Mouse (Mus musculus): ENCODE data around the gene Nepro.

The Nepro gene

DNA sequence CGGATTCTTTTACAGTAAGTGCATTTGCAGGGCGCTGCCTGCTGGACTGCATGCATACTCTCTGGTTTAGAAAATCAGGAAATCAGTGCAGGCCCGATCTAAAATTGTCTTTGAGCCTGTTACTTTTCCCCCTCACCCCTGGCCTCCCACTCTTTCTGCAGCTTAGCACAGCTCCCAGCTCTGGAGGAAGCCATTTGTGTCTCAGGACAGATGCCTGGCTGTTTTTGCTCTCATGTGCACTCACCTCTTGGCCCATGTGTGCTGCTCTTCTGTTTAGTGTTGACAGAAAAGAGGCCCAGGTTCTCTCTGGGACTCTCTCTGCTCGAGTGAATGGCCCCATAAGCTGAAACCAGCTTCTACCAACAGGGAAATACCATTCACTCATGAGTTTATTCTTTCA is 20.6 kb upstream of the Nepro start:
- DNase-seq (ENCODE audit: low spot score in 2 of 2), result no peak

DNA sequence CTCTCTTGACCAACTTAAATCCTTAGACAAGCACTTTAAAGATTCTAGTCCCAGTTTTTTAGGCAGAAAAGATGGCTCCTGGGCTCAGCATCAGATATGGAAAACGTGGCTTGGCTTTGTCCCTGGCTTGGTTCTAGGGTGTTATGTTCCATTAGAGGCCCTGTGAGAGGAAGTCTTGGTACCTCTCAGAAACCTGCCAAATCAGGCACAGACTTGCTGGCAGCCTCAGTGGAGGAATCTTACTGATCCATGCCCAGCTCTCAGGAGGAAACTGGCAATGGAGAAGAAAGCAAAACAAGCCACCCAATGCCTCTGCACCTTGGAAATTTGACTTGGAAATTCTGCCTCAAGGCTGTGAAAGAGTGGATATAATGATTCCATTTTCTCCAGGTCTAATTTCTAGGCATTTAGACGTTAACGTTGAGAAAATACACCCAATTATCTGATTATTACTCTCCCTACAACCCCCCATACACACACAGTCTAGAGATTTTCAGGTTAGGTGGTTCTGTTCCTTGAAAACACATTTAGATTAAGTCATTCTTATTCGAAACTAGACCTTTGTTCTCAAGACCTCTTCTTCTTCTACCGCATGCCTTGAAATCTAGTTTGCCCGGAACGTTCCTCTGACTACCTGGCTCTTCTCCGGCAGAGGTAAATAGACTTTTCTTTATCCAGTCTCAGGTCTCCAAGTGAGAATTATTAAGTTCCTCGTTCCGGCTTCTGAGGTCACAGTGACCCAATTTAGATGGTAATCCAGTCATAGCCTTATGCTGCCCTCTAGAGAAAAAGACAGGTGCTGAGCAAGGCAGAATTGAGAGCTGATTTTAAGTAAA is 7.6 kb upstream of the Nepro start:
- no peak for DNase-seq (ENCODE audit: low spot score in 2 of 2)

DNA sequence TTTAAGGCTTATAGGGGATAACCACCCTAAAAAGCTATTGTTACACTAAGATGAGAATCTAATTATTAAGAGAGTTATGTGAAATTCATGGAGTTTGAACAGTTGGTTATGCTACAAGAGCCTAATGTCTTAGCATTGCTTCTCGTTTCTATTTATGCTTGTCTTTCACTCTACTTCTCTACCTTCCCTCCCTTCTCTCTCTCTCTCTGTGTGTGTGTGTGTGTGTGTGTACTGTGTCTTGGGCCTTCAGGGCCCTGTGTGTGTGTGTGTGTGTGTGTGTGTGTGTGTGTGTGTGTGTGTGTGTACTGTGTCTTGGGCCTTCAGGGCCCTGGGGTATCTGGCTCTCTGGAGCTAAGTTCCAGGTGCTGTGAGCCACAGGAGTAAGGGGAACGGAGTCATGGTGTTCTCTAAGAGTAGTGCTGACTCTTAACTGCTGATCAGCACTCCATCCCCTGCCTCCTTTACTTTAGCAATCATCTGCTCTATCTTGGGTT is 6.9 kb upstream of the Nepro start:
- DNase-seq (ENCODE audit: low spot score in 2 of 2), result no peak

DNA sequence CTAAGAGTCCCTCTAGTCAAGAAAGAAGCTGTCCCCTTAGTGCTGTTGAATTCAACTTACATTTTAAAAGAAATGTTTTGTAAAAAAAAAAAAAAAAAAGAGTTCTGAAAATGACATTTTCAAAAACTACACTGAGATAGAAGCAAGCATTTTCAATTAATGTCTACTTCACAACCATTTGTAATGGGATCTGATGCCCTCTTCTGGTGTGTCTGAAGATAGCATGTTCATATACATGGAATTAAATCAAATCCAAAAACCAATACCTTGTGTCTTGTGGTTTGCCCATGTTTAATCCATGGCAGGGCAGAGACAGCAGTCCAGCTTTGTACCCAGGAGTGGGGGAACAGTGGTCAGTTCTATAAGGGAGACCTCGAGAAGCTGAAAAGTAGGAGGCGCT is 6.3 kb upstream of the Nepro start:
- DNase-seq (ENCODE audit: low spot score in 2 of 2), result no peak

DNA sequence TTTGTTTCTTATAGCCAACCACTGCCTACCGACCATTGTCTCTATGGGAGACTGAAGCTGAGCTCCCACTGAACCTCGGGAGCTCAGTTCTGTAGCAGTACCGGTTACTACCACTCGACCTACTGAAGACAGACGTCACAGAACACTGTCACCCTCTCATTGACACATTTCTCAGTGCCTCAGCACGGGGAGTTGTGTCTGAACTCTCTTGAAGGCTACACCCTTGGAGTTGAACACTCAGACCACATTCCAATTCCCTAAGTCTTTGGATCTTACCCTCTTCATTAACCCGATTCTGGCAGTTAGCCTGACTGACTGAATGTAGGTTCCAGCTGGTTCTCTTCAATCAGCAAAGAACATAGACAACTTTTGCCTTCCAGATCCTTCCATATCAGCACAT is 4.8 kb upstream of the Nepro start:
- no peak for DNase-seq (ENCODE audit: low spot score in 2 of 2)

DNA sequence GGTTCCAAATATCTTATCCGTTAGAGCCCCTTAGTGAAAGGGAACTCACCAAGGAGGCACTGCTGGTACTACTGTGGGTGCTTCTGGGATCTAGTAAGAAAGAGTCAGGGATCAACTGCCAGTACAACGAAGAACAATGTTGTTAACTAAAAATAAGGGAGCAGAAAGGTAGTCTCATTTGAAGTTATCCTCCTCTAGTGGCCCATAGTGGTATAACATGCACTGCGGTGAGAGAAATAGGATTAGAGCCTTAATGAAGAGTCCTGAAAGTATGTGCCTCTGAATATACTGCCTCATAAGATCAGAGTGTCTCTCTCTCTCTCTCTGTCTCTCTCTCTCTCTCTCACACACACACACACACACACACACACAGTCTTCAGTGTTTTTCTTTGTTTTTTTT is 3.6 kb upstream of the Nepro start:
- DNase-seq (ENCODE audit: low spot score in 2 of 2), result no peak

DNA sequence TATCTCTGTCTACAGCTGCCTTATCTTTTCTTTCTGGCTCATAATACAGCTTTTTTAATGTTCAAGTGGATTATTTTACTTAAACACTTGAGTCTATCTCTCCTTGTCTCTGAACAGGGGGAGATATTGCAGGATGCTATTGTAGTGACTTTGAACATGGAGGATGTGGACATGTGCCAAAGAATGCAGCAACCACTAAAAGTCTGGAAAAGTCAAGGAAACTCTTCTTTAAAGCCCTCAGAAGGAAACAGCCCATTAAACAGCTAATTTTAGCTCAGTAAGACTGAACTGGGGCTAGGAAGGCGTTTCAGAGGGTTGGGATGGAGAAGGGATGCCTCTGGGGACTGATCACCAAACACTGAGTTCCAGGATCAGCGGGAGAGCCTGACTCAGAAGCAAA is 1.4 kb upstream of the Nepro start:
- no peak for DNase-seq (ENCODE audit: low spot score in 2 of 2)

DNA sequence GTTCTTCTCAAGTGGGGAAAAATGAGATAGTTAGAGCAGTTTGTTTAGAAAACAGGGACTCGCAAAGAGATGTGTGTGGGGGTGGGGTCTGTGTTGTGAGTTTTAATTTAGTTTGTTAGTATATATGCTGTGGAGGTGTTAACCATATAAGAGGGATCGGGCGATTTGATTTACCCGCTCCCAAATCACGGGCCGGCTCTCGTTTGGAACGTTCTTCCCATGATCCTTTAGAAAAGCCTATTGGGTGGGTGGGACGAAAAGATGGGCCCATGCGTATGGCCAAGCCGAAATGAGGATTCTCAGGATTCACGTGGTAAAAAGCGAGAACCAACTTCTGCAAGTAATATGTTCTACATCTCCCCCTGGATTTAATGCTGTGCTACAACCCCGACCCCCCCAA is 746 bp downstream of the Nepro start:
- DNase-seq (ENCODE audit: low spot score in 2 of 2), result no peak

DNA sequence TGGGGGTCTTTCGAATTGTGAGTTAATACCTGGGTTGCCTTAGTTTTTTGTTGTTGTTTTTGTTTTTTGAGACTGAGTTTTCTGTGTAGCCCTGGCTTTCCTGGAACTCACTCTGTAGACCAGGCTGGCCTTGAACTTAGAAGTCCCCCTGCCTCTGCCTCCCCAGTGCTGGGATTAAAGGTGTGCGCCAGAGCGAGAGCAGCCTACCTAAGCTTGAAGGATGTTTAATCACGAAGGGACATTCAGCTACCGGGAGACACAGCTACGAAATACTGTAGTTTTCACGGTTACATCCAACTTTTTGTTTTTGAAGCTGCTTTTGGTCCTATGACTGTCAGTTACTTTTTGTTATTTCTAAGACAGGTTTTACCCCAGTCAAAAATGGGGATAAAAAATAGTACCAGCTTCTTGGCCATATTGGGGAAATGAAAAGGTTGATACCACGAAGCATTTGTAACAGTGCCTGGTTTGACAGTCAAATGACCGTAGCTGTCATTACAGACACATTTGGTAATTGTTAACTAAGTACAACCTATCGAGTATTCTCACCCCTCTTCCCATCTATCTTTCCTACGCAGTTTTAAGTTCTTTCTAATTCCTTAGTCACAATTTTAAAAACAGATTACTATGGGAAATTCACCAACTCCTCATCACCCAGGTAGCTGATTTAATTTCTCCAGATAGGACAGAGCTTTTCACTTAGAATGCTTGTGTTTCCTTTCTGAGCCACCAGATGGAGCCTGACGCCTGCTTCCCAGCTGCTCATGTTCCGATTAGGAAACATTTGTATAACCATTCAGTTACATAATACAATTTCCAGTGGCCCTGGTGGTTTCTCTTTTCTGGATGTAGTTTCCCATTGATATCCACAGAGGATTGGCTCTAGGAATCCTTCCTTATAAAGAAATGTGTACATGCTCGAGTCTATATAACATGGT is 1.5 kb downstream of the Nepro start:
- DNase-seq (ENCODE audit: low spot score in 2 of 2), result peak; percentile 14 to 51

DNA sequence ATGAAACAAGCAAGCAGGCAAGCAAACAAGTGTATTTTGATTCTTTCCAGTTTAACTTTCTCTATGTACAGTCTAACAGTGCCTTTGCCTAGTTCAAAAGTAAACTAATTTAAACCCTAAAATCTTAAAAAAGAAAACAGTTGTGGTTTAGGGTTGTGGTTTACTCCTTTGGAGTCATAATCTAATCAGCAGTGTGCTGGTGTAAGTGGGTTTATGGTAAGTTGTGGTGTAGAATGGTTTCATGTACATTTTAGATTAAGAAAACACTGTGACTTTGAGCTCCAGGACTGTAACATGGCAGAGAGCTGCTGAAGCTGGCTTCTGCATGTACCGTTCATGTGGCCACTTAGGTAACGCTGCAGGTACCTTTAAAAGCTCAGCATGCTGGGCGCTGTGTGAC is 3.4 kb downstream of the Nepro start:
- no peak for DNase-seq (ENCODE audit: low spot score in 2 of 2)

DNA sequence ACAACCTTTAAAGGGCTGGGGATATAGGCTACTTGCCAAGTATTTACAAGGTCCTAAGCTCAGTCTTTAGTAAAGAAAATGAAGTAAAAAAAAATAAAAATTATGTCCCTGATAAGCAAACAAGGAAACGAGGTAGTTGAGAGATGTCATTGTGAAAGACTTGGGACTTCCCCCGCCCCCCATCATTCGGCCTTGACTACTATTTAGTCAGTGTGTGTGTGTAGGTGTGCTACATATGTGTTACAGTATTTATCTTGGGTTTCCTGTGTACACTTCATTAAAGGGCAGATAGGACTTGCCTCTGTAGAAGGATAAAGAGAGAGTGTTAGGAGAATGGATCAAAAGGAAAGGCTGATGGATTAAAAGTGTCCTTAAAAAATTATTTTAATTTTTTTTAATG is 10.0 kb downstream of the Nepro start:
- no peak for DNase-seq (ENCODE audit: low spot score in 2 of 2)

DNA sequence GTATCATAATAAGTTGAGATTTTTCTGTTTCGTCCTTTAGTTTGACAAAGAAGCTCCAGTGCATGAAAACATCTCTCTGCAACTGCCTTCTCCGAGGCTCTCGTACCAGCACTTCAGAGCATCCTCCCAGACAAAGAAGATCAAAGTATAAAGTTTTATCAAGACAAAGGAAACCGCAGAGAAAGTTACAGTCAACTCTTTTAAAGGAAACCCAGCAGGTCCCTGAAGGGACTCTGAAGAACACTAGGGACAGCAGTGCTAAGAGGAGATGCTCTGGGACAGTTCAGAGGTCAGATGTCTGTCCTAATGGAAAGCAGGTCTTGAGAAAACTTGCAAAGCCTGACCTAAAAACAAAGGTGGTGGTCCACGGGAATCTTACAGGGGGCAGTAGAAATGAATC is 11.6 kb downstream of the Nepro start:
- no peak for DNase-seq (ENCODE audit: low spot score in 2 of 2)

DNA sequence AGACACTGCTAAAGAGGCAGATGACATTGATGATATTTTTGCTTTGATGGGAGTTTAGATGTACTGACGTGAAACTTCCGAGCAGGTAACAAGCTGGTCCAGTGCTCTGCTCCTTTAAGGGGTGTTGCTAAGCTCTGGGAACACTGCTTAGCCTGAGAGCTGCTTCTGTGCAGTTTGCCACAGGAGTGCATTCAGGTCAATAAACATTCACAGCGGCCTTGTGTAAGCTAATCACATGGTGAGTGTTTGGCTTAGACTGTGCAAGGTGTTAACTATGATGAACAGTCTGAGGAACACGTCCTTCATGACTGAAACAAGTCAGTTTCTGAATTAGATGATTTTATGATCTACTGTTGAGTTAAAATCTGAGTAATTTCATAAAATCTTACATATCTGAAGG is 12.0 kb downstream of the Nepro start:
- no peak for DNase-seq (ENCODE audit: low spot score in 2 of 2)

DNA sequence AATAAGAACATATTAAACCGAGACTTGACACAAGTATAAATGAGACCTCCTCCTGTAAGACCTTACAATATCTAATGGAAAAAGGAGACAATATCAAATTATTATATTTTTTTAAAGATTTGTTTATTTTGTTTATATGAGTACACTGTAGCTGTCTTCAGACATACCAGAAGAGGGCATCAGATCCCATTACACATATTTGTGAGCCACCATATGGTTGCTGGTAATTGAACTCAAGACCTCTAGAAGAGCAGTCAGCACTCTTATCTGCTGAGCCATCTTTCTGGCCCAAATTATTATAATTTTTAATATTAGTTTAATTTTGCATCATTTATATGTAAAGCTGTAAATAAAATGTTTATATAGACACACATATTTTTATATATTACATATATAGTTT is 18.7 kb downstream of the Nepro start:
- no peak for DNase-seq (ENCODE audit: low spot score in 2 of 2)

DNA sequence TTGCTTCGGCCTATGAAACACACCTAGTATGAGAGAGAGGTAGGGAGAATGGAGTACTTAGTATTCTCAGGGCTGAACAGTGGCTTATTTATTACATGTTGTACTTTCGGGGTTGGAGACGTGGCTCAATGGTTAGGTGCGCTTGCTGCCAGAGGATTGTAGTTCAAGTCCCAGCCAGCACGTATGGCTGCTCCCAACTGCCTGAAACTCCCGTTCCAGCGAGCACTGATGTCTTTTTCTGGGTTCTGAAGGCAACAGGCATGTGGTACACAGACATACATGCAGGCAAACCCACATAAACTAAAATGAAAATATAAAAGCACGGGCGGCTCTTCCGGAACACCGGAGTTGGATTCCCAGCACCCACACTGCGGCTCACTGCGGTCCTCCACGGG is 21.4 kb downstream of the Nepro start:
- no peak for DNase-seq (ENCODE audit: low spot score in 2 of 2)

DNA sequence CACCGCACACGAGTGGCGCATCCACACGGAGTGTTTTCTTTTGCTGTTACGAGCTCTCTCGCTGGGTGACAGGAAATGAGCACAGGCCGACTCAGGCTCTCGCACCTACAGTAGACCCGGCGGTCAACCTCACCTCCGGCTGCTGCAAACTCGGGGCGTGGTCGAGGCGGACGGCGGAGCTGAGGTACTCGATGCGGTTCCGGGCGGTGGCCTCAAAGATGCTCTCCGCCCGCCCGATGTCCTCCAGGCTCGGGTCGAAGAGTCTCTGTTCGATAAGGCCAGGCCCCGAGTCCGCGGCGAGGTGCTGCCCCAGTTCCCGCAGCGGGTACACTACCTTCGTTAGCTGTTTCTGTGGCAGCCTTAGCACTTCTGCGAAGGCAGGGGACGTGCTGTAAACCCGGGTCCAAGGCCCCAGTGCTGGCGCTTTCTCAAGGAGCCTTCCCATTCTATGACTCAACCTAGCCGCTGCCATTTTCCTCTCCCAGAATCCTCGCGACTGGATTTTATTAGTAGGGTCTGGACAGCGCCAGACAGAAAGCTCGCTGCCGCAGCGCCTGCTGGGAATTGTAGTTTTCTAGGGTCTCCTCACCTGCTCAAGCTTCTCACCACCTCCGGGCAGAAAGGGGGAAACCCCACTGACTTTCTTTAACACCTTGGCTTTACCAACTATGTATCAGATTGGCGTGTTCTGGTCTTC is 21.9 kb downstream of the Nepro start, which contains the start of gene Gtpbp8:
Gene Gtpbp8, minus strand, starts transcription at position 498 of the 697 bp plus-strand sequence.
- DNase-seq (ENCODE audit: low spot score in 2 of 2), result peak; percentile 59 to 73

DNA sequence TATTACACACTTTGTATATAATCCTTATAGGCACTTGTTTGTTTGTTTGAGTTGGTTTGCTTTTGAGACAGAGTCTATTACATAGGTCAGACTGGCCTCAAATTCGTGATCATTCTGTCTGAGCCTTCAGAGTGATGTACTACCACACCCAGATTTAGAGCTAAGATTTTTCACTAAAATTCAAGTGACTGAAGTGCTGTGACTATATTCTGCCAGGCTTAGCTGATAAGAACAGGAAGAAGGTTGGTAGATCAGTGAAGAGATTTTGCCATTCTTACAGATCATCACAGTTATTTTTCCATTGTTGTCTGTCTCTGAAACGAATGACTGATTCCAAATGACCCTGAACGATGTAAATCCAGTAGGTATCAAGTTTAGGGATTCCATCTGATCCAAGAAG is 23.9 kb downstream of the Nepro start:
- DNase-seq (ENCODE audit: low spot score in 2 of 2), result no peak

DNA sequence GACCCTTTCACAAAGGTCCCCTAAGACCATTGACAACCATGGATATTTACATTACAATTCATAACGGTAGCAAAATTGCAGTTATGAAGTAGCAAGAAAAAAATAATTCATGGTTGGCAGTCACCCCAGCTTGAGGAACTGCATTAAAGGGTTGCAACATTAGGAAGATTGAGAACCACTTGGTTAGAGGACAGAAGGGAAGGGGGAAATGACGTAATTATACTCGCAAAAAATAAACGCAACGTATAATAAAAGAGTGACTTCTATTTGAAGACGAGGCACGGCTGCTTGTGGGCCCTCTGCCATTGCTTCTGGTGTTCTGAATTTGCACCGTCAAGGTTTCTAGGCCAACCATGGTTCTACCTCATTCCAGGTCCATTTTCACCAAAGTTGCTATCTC is 33.6 kb downstream of the Nepro start:
- no peak for DNase-seq (ENCODE audit: low spot score in 2 of 2)

DNA sequence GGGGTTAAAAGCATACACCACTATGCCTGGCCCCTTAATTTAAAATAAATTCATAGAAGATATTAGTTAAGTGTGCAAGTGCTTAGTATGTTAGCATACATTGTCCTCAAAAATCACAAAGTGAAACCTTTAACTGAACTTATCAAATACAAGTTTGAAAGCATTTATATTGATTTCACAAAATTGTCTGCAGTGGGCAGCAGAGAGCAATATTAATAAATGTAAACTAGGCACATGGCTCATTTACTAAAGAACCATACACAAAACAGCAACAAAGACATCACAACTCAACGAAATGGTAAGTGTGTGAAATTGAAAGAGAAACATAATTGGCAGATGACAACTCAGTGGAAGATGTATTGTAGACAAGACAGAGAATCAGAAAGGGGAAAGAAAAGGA is 37.7 kb downstream of the Nepro start:
- DNase-seq (ENCODE audit: low spot score in 2 of 2), result no peak

DNA sequence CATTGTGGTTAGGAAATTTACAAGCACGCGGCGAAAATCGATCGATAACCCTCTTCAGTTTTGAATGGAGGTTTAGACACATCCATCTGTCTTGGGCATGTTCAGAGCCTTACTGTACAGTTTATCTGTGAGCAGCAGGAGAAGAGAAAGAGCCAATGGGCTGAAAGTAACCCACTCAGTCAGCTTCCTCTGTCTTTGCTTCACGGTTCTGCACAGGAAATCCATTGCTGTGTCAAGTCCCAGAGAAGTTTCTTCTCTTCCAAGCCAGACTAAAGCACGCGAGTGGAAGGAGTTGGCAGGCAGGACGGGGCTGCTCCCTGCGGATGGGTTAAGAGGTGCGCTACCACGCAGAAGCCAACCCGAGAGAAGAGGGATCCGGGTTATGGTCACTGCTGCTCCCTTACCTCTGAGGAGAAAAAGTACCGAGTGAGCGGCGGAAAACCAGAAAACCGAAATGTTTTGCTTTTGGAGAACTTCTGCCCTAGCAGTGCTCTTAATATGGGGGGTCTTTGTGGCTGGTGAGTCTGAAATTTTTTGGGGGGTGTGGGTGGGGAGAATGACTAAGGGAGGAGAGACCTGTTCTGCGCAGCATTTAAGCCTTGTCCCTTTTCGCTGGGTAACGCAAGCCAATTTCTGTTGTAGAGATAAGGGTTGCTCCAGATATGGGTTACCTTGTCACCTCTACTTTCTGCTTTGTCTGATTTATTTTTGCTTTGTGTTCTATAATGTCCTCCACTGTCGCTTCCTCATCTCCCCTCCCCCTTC is 41.6 kb downstream of the Nepro start, which contains the start of gene Cd200r1:
Gene Cd200r1, plus strand, starts transcription at position 182 of the 765 bp plus-strand sequence.
- DNase-seq (ENCODE audit: low spot score in 2 of 2), result no peak

DNA sequence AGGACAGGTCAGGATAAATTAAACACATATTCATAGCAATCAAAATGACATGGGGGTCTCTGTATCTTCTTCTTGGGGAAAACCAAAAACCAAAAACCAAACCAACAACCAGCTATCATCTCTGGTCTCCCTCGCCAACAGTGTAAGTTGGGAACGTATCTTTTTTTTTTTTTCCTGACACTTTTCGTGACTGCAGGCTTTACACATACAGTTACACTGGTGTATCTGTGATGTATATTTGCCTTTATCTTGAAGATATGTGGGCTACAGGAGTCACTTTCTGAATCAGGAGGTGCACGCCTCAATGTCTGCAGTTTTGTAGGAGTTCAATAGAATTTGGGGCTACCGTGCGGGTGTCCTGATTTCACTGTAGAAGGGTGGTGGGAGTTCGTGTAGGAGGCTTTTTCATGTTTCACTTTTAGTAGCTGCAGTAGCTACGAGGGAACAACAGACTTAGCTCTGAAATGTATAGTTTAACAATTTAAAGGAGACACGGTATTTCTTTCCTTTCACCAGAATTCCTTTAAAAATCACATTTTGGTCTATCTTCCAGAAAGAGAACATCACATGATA is 42.3 kb downstream of the Nepro start:
- no peak for DNase-seq (ENCODE audit: low spot score in 2 of 2)

All from spleen, postnatal 14 days (tissue).